Mouse (Mus musculus) NIH3T3 (cell line): ENCODE measurements around the gene Reep3.
A peak's percentile ranks its signal among the peaks of the same experiment; 100 is the strongest.

ENCODE experiments used
- DNase-seq: peaks from one replicate; pipeline ENCODE4 v3.0.0-alpha.2; 2012; ENCODE audit warnings: low read depth

Gene Reep3

GRCm38 (mm10) chr10:67109635-67110034 is 12.9 kb upstream of the Reep3 start:
- no peak for DNase-seq

- no peak for DNase-seq
Measured at GRCm38 (mm10) chr10:67108096-67108495, 11.4 kb upstream of the Reep3 start.

DNA sequence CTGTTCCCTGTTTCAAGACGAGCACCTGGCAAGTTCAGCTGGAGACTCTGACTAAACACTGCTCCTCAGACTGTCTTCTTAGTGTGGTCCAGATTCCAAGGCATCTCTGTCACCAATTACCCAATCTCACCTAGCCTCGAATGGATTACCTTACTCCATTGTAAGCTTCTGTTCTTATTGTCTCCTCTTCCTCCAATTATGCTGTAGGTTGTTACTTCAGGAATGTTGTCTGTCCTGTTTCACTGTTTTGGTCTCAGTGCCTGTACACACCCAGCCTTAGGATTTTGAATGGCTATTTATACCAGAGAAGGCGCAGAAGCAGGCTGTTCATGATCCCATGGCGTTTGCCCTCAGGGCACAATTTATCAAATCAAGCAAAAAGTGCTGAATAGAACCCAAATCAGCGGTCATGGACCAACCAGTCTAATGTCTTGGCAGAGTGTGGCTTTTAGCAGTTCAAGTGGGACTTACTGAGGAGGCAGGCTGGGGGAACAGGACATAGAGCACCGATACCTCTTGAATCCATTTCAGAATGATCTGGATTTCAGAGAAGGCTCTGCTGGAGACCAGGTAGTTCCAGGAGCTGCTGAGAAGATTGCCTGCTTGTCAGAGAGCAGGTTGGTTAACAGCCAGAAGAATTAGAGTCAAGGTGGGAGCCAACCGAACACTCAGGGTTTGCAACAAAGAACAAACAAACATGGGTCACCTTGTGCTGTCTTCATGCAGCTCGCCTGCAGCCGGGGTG is 10.4 kb upstream of the Reep3 start:
- no peak for DNase-seq

DNA sequence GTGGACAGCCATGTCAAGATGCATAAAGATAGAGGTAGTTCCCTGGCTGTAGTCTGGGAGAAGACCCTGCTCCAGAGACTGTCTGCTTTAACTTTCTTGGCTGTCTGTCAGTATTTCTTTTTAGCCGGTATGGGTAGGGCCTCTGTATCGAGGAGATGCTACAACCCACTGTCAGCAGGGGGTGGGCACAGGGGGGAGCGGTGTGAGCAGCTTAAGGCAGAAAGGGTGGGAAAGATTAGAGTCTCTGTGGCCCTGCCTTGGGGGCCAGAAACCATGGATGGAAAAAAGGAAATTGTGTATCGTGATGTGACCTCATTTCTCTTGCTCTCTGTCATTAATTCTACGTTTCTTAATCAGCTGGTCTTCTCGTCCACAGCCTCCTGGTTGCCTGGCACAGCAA is 9.7 kb upstream of the Reep3 start:
- no peak for DNase-seq

- DNase-seq: no peak
Measured at GRCm38 (mm10) chr10:67105331-67106217, 8.8 kb upstream of the Reep3 start.

GRCm38 (mm10) chr10:67104543-67104942 is 7.8 kb upstream of the Reep3 start:
- no peak for DNase-seq

- peak; percentile 50 for DNase-seq
Measured at GRCm38 (mm10) chr10:67100831-67101251, 4.1 kb upstream of the Reep3 start.

DNA sequence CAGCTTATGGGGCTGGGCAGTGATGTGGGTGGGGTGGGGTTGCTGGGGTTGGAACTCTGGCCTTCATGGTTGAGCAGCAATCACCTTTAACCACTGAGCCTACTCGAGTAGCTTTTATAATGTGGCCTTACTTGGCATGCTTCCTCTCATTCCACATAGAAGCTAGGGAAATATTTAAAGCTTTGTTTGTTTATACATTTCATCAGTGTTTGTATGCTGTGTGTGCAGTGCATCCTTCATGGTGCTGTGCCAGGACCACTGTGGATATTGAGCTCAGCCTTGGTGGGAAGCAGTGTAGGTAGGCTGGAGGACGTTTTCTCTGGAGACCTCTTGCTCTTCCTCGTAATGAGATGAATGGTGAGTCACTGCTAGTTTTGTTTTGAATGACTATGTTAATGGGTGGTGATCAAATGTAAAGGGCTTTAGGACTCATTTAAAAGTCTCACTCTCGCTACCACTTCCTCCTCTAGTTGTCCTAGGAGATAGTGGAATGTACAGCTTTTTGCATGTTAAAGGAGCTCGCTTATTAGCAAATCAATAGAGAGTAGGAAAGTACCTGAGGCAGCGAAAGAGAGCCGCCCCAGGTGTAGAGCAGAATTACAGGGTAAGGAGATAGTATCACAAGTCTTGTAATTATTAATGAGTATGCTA is 3.4 kb upstream of the Reep3 start:
- DNase-seq: peak; percentile 65

GRCm38 (mm10) chr10:67099183-67099929 is 2.6 kb upstream of the Reep3 start:
- no peak for DNase-seq

DNA sequence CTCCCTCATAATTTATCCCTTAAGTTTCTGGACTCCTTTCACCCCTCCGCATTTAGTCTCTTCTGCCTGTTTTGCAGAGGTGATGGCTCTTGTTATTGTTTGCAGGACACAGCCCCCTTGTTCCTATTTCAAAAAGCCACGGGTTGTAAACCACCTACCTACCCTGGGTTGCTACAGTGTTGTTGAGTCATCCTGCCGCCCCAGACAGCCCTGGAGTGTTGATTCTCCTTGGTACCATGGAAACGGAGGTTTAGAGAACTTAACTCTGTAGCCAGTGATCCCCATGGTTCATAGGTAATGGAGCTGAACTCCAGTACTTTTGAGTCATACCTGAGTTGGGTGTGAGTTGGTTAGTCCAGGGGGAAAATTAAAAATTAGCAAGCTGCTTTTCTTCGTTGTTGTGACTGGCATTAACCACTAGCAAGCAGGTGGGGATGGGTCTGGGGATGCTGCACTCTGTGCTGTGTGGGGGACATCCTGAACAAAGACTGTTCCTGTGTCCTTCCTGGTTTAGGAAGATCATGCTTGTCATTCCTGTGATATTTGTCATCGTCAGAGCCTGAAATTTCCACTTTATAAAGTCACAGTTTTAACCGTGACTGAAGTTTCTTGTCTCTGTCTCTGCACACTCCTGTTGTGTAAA is 1.8 kb upstream of the Reep3 start:
- peak; percentile 74 for DNase-seq

- DNase-seq: peak; percentile 68
Measured at GRCm38 (mm10) chr10:67097437-67098150, 849 bp upstream of the Reep3 start.

GRCm38 (mm10) chr10:67095798-67096620 is 736 bp downstream of the Reep3 start, which contains the start of gene Jmjd1c:
Gene Jmjd1c (plus strand): TSS chr10:67096125.
- peak; percentile 86 for DNase-seq

DNA sequence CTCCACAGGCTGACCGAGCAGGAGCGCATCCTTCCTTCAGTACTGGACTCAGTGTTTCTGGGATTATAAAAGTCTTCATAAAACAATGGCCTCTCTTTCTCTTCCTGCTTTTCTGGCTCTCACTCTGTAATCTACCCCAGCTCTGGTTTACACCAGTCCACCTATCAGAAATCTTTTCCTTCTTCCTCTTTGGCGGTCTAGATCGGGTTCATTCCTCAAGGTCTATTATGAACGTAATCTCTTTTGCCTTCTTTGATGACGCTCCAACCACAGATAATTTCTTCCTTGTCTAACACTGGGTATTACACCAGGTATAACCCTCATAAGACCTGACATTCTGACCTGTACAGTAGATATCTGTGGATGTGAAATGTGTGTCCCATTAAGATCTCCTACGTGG is 1.8 kb downstream of the Reep3 start:
- no peak for DNase-seq

DNA sequence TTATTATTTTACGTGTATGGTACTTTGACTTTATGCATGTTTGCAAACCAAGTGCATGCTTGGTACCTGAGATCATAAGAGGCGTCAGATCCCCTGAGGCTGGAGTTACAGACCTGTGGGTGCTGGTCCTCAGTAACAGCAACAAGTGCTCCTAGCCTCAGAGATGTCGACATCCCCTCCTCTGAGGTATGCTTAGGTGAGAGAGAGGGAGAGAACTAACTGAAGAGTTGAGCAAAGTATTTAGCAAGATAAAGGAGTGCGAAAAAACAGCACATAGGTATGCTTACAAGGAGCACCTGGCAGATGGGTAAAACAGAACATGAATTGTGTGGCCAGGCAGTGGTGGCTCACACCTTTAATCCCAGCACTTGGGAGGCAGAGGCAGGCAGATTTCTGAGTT is 6.1 kb downstream of the Reep3 start:
- no peak for DNase-seq

GRCm38 (mm10) chr10:67087447-67088226 is 9.1 kb downstream of the Reep3 start:
- DNase-seq: no peak

- DNase-seq: no peak
Measured at GRCm38 (mm10) chr10:67085916-67086315, 10.8 kb downstream of the Reep3 start.

- DNase-seq: no peak
Measured at GRCm38 (mm10) chr10:67085124-67085523, 11.6 kb downstream of the Reep3 start.

DNA sequence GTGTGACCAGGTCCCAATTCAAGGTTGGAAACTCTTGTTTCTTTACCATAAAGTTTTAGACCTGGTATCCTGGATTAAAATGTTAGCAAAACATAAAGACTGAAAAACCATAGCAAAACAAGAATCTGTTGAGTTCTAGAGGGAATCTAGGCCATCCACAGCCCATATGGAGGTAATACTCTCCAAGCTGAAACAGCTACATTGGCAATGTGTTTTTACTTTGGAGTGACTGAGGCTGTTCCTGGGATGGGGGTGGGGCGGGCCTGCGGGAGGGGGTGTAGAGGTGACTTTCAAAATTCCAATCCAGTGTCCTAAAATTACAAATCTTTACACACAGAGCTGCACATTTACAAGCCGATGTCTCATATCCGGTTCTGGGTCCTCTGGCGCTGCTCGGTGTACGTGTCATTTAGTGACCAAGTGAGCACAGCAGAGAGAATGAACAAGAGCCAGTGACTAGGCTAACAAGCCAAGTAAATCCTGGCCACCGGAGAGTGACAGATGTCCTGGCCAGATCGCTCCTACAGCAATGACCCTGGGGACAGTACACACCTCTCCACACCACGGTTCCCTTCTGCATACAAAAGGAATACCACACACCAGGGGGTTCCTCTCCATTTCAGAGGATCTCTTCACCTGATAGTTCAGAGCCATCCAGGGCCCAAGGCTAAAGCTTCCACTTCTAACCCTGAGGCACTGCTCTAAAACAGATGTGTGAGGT is 13.1 kb downstream of the Reep3 start:
- no peak for DNase-seq
